Mouse (Mus musculus) limb, embryonic 14.5 days (tissue): Measurements from ENCODE around the gene Mbnl2. TPM values are rescaled to one million over a fixed set of nuclear protein-coding genes. Genes with fewer than 3 reads are reported as not detected.
A peak's percentile ranks its signal among the peaks of the same experiment; 100 is the strongest.

Experiments
- ATAC-seq: fragments of 200-750 bp; cut with Nextera tagmentation; 2 replicates; pipeline ENCODE4 v1.8.0; 2017; ENCODE audit warnings: low read depth, moderate number of reproducible peaks, moderate TSS enrichment; ENCODE audit not compliant: low FRiP score
- DNase-seq: peaks from one replicate; pipeline ENCODE4 v3.0.0-alpha.2; 2015; ENCODE audit warnings: low spot score
- H3K27ac ChIP-seq: fragments of 300-500 bp; sonication (generic); replicated peaks from 2 replicates; pipeline ENCODE4 v1.5.1; 2014; ENCODE audit warnings: low read depth, mild to moderate bottlenecking, low read length, moderate library complexity, mixed read lengths
- H3K27me3 ChIP-seq: fragments of 300-500 bp; sonication (generic); 2 replicates; pipeline ENCODE4 v1.6.1; 2014; ENCODE audit warnings: low read length, mixed read lengths; ENCODE audit not compliant: control insufficient read depth, insufficient read depth
- H3K36me3 ChIP-seq: fragments of 300-500 bp; sonication (generic); 2 replicates; pipeline ENCODE4 v1.6.1; 2014; ENCODE audit warnings: mild to moderate bottlenecking, low read length, moderate library complexity, mixed read lengths; ENCODE audit not compliant: control insufficient read depth, insufficient read depth
- H3K4me1 ChIP-seq: fragments of 300-500 bp; sonication (generic); 2 replicates; pipeline ENCODE4 v1.6.1; 2014; ENCODE audit warnings: antibody characterized with exemption, low read length, mixed read lengths; ENCODE audit not compliant: control insufficient read depth, insufficient read depth
- H3K4me2 ChIP-seq: fragments of 300-500 bp; sonication (generic); replicated peaks from 2 replicates; pipeline ENCODE4 v1.6.1; 2014; ENCODE audit warnings: low read depth, mild to moderate bottlenecking, low read length, moderate library complexity; ENCODE audit not compliant: severe bottlenecking
- H3K4me3 ChIP-seq: fragments of 300-500 bp; sonication (generic); replicated peaks from 2 replicates; pipeline ENCODE4 v1.5.1; 2014; ENCODE audit warnings: low read length
- H3K9ac ChIP-seq: fragments of 300-500 bp; sonication (generic); 2 replicates; pipeline ENCODE4 v1.6.1; 2014; ENCODE audit warnings: mild to moderate bottlenecking, low read depth, low read length, moderate library complexity; ENCODE audit not compliant: severe bottlenecking
- H3K9me3 ChIP-seq: fragments of 300-500 bp; sonication (generic); 2 replicates; pipeline ENCODE4 v1.6.1; 2016; ENCODE audit warnings: low read length; ENCODE audit not compliant: control insufficient read depth
- POLR2A ChIP-seq: fragments of 200-500 bp; IDR thresholded peaks from 2 replicates; pipeline ENCODE4 v1.8.0; 2012; ENCODE audit warnings: inconsistent platforms, mild to moderate bottlenecking, moderate library complexity, borderline replicate concordance; ENCODE audit not compliant: insufficient read depth, insufficient read length; ENCODE audit errors: extremely low read depth
- WGBS: fragments of 180-500 bp; shearing (Covaris S2); extraction: QIAGEN DNeasy Blood & Tissue Kit; methylation state at CpG from one replicate; pipeline ENCODE4 v1.1.7; 2014; 5-methylcytosine and 5-hydroxymethylcytosine counted together
- polyA plus RNA-seq, 2 experiments: library from polyadenylated mRNA; depleted of rRNA in 1 of 2; stranded (reverse) in 1 of 2; unstranded in 1 of 2; fragments of >200 nt; fragmentation: Nextera tagmentation in 1 of 2; extraction: Ambion mirVana in 1 of 2; gene quantifications; 2 replicates each; pipeline versions ENCODE4 v1.2.1 to v1.2.3; 2012 to 2014

Gene Mbnl2
- polyA plus RNA-seq, 2 experiments, result 109 to 161 TPM

GRCm38 (mm10) chr14:120401158-120401557 lies 125.7 kb downstream of the Mbnl2 start:
- Histone ChIP-seq H3K9me3 (no peaks in the 10 kb centered on the region), H3K9ac (no peak overlapping the region), H3K27me3 (no peaks in the 10 kb centered on the region), H3K4me3 (no peak overlapping the region), H3K4me1 (peaks cover 8% of the 10 kb centered on the region), H3K4me2 (no peak overlapping the region), H3K27ac (no peak overlapping the region), H3K36me3 (peaks cover 83% of the 10 kb centered on the region)
- no peak for ATAC-seq
- 88% methylated on average over 15 of the region's 15 CpGs for WGBS
- no peak for DNase-seq
- TF ChIP-seq POLR2A, result no peak

GRCm38 (mm10) chr14:120402715-120403114 lies 127.2 kb downstream of the Mbnl2 start:
- no peak for TF ChIP-seq POLR2A
- peaks cover 8% of the 10 kb centered on the region for H3K4me1 ChIP-seq
- DNase-seq (no peak), ATAC-seq (no peak)
- no peak overlapping the region for H3K4me2 ChIP-seq
- no peak overlapping the region for H3K9ac ChIP-seq
- H3K27ac ChIP-seq, result no peak overlapping the region
- H3K4me3 ChIP-seq, result no peak overlapping the region
- no peaks in the 10 kb centered on the region for H3K27me3 ChIP-seq
- 95% methylated on average over 9 of the region's 9 CpGs for WGBS
- H3K36me3 ChIP-seq, result peaks cover 75% of the 10 kb centered on the region
- no peaks in the 10 kb centered on the region for H3K9me3 ChIP-seq

- no peak for ATAC-seq
- Histone ChIP-seq H3K4me2 (no peak overlapping the region), H3K9me3 (no peaks in the 10 kb centered on the region), H3K36me3 (peaks cover 74% of the 10 kb centered on the region), H3K9ac (no peak overlapping the region), H3K27me3 (no peaks in the 10 kb centered on the region), H3K27ac (no peak overlapping the region), H3K4me3 (no peak overlapping the region), H3K4me1 (peaks cover 5% of the 10 kb centered on the region)
- no peak for TF ChIP-seq POLR2A
- DNase-seq, result no peak
- WGBS, result 91% methylated on average over 7 of the region's 7 CpGs
Observed at GRCm38 (mm10) chr14:120404364-120404763, 128.9 kb downstream of the Mbnl2 start.

GRCm38 (mm10) chr14:120404811-120405582 lies 129.5 kb downstream of the Mbnl2 start:
- Histone ChIP-seq H3K27me3 (no peaks in the 10 kb centered on the region), H3K9me3 (no peaks in the 10 kb centered on the region), H3K4me1 (peaks cover under 1% of the 10 kb centered on the region; the same call in 1 of the 2 replicates), H3K4me2 (no peak overlapping the region), H3K27ac (no peak overlapping the region), H3K36me3 (peaks cover 74% of the 10 kb centered on the region), H3K4me3 (no peak overlapping the region), H3K9ac (no peak overlapping the region)
- DNase-seq (no peak), ATAC-seq (no peak)
- 85% methylated on average over 17 of the region's 17 CpGs for WGBS
- no peak for TF ChIP-seq POLR2A

GRCm38 (mm10) chr14:120405597-120405996 lies 130.1 kb downstream of the Mbnl2 start:
- no peak overlapping the region for H3K9ac ChIP-seq
- H3K4me2 ChIP-seq, result no peak overlapping the region
- no peaks in the 10 kb centered on the region for H3K27me3 ChIP-seq
- 85% methylated on average over 3 of the region's 3 CpGs for WGBS
- H3K9me3 ChIP-seq, result no peaks in the 10 kb centered on the region
- no peaks in the 10 kb centered on the region for H3K4me1 ChIP-seq
- no peak for DNase-seq
- H3K36me3 ChIP-seq, result peaks cover 73% of the 10 kb centered on the region
- no peak overlapping the region for H3K4me3 ChIP-seq
- no peak for ATAC-seq
- H3K27ac ChIP-seq, result no peak overlapping the region
- no peak for TF ChIP-seq POLR2A

GRCm38 (mm10) chr14:120406271-120406670 lies 130.8 kb downstream of the Mbnl2 start:
- Histone ChIP-seq H3K4me1 (no peaks in the 10 kb centered on the region), H3K27me3 (no peaks in the 10 kb centered on the region), H3K9me3 (no peaks in the 10 kb centered on the region), H3K9ac (peak overlapping the region; percentile 29; the same call in 1 of the 2 replicates), H3K27ac (no peak overlapping the region), H3K4me2 (no peak overlapping the region), H3K36me3 (peaks cover 69% of the 10 kb centered on the region), H3K4me3 (no peak overlapping the region)
- no peak for ATAC-seq
- no peak for TF ChIP-seq POLR2A
- no peak for DNase-seq
- 75% methylated on average over 6 of the region's 6 CpGs for WGBS
